Mouse (Mus musculus): ENCODE data around the gene Mc1r.
"Not testable (repeated sequence)": the region's sequence is repeated elsewhere in the genome, so short reads cannot be mapped to it uniquely, and the experiment has no call there.

Gene Mc1r

DNA sequence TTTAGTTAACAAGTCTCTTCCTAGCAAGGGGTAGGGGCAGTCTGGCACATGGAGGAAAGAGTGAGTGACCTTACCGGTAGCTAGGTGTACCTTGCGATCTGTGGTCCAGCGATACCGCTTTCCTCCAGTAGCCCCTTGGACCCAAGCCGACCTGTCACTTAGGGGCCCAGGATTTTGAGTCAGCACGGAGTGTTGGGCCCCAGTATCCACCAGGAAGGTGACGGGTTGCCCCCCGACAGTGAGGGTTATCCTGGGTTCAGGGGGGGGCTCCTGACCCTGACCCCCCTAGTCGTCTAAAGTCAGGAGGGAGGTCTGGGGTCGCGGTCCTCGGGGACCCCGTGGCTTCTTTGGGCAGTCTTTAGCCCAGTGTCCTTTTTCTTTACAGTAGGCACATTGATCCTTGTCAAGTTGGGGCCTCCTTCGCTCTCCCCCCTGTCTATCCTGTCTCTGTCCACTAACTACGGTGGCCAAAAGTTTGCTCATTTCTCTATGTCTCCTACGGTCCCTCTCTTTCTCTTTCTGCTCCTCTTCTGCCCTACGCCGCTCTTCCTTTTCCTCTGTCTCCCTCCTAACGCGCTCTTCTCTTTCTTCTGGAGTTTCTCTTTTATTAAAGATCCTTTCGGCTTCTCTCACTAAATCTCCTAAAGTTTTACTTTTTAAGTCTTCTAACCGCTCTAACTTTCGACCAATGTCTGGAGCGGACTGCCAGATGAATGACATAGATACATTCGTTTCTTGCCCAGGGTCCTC, 24.9 kb downstream of the Mc1r start:
- no peak for DNase-seq

DNA sequence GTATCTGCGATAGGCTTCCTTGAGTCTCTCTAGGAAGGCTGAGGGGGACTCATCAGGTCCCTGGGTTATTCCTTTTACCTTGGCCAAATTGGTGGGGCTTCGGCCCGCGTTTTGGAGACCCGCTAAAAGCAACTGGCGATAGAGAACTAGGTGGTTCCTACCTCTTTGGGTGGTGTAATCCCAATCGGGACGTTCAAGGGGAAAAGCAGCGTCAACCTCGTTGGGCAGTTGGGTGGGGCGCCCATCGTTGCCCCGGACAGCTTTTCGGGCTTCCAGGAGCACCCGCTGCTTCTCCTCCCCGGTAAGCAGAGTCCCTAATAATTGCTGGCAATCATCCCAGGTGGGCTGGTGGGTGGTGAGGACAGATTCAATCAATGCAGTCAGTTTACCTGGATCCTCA, 25.5 kb downstream of the Mc1r start:
- DNase-seq, result no peak

DNA sequence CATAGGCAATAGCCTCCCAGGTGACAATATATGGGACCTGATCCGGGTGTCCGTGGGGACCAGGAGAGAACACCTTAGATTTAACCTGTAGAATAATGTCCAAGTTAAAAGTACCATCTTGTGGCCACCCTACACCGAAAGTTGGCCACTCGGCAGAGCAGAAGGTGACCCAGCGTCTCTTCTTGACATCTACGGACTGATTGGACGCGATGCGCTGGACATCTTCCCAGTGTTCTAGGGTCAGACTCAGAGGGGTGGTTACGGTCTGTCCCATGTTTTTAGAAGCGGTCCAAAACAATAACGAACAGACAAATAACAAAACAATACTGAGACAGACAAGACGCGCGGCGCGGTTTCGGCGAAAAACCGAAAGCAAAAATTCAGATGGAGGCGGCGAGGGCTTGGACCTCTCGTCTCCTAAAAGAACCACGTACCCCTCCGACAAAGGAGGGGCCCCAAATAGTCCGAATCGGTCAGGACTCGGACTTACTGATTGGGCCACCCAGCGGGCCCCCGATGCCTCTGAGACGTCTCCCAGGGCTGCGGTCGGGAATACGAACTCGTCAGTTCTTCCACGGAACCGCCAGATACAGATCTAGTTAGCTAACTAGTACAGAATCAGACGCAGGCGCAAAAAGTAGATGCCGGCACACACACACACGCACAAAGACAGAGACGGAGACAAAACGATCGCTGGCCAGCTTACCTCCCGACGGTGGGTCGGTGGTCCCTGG, 26.5 kb downstream of the Mc1r start:
- DNase-seq, result not testable (repeated sequence)

DNA sequence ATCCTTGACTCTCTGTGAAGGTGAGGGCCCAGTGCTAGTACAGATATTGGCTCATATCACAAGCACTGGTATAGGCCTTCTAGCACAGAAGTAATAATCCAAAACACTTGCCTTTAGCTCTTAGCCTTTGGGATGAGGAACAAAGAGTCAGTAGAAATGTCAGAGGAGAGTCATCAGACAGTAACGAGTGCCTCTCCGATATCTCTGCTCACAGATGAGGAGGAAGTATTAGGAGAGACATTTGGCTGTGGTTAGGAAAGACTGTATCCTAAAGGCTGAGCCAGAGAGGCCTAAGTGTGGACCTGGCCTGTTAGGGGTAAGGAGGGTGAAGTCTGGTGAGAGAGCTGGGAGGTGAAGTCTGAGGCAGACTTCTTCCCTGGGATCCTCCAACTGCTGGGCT, 34.9 kb downstream of the Mc1r start:
- DNase-seq, result no peak

DNA sequence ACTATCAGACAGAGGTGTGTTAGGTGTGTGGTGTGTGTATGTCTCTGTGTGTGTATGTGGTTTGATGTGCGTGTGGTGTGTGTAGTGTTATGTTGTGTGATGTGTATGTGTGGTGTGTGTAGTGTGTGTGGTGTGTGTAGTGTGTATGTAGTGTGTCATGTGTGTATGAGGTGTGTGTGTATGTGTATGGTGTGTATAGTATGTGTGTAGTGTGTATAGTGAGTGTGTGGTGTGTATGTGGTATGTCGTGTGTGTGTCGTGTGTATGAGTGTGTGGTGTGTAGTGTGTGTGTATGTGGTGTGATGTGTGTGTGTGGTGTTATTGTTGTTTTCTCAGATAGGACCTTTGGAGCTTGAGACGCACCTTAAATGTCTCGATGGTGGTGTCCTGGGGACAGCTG, 35.4 kb downstream of the Mc1r start:
- DNase-seq, result no peak

DNA sequence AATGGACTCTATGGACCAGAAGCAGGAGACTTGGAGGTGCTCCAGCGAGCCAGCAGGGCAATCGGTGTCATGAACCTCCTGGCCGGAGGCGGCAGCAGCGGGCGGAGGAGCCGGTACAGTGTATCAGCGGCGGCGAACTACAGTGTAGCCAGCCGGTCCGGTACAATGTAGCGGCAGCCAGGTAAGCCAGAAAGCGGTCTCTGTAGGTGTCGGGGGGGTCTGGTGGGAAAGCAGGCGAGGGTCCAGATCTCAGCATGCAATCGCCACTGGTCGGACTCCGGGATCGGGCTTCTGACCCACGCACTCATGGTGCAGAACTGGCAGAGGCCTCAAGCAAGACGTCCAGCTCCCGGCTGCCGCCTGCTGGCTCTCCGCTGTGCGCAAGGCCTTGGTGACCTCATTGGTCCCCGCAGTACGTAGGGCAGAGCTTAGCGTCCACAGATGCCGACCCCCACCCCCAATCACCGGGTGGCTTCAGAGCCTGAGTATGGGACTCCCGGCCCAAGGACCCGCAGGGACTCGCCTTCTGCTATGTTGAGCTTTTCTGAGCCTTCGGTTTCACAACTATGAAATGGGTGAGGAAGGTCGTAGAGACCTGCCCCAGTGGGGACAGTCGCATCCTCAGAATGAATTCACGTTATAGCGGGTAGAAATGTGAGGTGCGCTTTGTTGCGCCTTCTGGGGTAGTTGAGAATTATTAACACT, 36.1 kb downstream of the Mc1r start:
- peak; percentile 96 for DNase-seq

DNA sequence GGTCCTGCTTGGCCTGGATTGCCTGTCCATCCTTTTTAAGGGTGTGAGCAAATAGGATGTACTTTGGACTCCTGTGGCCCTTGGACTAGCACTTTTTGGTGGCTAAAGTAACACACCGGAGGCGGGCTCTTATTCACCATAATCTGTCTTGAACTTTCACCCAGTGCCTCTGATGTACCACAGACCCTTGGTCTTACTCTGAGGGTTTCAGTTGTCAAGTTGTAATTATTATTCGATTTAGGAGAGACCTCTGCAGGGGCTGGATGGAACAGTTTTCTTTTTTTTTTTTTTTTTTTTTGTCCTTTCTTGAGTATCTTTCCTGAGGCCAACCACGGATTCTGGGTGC, 36.6 kb downstream of the Mc1r start:
- no peak for DNase-seq

DNA sequence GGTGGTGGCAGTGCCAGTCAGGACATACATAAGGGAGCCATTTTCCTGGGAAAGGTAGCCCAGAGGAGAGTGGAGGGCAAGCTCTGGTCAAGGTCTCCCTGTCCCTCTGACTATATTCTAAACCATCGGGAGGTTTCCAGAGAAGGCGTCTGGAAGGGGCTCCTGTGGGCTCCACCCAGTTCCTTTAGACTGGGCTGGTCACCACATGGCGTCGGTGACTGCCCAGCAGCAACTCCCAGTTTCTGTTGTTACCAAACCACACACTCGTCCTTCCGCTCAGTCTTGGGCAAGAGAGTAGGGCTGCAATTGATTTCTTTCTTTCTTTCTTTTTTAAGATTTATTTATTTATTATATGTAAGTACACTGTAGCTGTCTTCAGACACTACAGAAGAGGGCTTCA, 37.2 kb downstream of the Mc1r start:
- DNase-seq, result no peak

DNA sequence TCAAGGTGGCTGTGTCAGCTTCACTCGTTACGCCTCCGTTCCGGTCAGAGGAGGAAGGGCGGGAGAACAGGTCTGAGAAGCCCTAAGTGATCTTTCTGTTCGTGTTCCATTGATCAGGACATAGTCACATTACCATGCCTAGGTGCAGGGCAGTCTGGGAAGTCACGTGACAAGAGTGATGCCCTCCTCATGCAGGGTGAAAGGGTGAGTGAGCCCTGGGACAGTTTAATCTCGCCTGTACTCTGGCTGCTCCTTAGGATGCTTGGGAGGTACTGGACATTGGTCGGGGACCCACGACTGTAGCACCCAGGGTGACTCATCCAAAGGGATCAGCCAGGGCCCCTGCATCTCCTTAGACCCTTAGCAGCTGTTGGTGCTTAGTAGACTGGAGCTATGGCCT, 39.1 kb downstream of the Mc1r start:
- no peak for DNase-seq

DNA sequence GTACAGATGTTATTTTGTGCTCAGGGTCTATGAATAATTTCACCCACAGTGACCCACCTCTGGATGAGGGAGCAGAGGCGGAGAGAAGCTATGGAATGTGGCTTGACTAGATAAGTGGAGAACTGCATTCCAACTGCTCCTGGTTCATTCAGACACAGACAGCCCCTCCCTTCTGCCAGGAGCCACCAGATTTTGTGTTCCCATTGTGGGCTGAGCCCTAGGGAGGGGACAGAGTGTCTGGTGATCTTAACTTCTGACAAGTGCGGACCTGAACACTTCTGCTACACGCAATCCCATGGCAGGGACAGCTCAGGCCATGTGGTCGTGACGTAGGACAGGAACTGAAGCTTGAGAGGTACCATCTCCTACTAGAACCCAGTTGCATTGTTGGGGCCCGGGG, 39.9 kb downstream of the Mc1r start:
- DNase-seq, result no peak

DNA sequence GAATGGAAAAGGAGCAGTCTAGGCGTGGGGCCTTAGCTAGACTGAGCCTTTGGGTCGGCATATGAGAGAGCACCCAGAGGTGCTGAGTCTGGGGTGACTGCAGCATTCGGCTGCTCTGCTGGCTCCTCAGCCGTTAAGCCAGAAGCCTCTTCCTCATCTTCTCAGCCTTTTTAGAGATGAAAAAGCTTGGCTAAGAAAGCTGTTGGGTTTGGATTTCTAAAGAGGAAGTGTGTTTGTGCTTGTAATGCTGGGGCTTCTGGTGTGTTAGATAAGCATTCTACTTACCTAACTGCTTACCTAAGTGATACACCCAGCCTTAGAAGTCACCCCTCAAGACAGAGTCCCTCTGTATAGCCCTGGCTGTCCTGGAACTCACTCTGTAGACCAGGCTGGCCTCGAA, 43.9 kb downstream of the Mc1r start:
- DNase-seq, result no peak

DNA sequence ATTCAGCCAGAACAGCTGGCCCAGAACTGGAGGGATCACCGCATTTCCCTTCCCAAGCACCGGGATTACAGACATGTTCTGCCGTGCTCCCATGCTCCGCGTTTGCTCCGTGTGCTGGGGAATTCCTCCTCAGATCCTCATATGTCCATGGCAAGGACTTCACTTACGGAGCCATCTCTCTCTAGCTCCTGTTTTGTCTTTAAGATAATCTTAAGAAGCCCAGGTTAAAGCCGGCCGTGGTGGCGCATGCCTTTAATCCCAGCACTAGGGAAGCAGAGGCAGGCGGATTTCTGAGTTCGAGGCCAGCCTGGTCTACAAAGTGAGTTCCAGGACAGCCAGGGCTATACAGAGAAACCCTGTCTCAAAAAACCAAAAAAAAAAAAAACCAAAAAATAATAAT, 44.8 kb downstream of the Mc1r start:
- not testable (repeated sequence) for DNase-seq

DNA sequence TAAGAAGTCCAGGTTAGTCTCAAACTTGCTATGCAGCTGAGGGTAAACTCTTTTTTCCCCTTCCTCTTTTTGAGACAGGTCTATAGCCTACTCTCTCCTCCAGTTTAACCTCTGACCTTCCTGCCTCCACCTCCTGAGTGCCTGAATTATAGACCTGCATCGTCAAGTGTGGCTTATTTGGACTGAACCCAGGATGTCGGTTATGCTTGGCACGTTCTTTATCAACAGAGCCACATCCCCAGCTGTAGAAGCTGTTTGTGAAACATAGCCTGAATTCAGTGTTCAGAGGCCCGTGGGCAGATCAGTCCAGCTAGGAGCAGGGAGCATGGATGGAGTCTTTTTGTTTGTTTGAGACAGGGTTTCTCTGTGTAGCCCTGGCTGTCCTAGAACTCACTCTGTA, 45.2 kb downstream of the Mc1r start:
- no peak for DNase-seq

DNA sequence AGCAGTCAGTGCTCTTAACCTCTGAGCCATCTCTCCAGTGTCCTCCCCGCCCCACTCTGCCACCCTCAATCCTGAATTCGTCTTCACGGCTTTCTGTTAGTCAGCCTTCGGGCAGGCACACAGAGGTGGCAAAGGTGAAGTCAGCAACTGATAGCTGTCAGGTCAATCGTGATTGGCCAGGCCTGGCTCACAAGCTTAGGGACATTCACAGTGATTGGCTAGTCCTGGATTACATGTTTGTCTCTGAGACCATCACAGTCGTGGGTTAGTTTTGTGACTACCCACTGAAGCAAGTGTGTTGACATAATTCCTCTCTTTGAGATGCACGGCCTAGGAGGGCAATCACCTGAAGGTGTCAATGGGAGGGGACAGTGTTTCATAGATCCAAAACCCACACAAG, 46.4 kb downstream of the Mc1r start:
- DNase-seq, result no peak

DNA sequence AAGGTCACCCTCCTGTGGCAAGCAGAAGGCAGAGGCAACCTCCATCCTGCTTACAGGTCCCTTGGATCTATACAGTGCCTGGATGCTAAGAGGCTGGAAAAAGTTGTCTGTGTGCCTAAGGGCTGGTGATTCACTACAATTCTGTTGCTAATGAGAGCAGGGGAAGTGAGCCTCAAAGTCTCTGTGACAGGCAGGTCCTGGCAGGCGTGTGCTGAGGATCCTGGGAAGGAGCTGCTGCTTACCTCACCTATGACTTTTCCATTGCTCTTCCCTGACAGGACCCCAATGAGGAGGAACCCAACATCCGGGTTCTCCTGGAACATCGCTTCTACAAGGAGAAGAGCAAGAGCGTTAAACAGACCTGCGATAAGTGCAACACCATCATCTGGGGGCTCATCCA, 47.0 kb downstream of the Mc1r start:
- DNase-seq, result no peak

DNA sequence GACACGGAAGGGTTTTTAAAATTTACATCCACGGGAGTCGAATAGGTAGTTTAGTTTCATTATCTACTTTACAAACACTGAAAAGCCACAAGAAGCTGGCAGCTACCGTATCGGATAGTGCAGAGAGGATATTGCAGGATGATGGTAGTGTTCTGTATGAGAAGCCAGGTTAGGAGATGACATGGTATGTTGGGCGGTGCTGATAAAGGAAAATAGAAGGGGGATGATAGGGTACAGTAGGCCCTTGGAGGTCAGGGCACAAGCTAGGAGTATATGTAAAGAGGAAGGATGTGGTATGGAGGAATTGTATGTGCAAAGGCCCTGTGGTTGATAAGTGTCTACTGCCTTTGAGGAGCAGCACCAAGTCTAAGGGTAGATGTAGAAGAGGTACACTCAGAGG, 47.7 kb downstream of the Mc1r start:
- DNase-seq, result no peak
